Mouse (Mus musculus): ENCODE results near the gene Crat.

DNA sequence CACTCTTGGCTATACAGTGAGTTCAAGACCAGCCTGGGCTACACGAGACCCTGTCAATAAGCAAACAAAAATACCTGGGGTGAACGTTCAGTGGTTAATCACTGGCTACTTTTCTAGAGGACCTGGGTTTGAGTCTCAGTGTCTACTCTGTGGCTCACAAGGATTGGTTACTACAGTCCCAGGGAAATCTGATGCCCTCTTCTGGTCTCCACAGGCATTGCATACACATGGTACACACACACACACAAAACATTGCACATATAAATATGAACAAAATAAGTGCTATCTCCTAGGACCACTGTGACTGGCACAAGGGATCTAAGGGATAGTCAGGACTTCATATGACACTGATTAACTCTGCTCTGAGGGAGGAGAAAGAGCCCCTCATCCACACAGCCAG lies 26.6 kb downstream of the Crat start:
- no peak for TF ChIP-seq POLR2A (IDR thresholded peaks at IDR 0.05; ENCODE audit: low read depth, low read length)
- TF ChIP-seq CTCF (IDR thresholded peaks at IDR 0.05; ENCODE audit: extremely low read depth, insufficient read depth, insufficient read length, insufficient replicate concordance) = no peak

All from spleen, adult 2 months (tissue).